Mouse (Mus musculus): Measurements from ENCODE around the gene P4ha2. TPM values are rescaled to one million over a fixed set of nuclear protein-coding genes. Genes with fewer than 3 reads are reported as not detected.
A peak's percentile ranks its signal among the peaks of the same experiment; 100 is the strongest.

Gene P4ha2
- polyA plus RNA-seq, 1 experiment from 2014 or later: 25.1 TPM

GRCm38 (mm10) chr11:54065915-54066178 is 34.0 kb upstream of the P4ha2 start:
- no peaks in the 10 kb centered on the region for H3K27me3 ChIP-seq (ENCODE audit: control insufficient read depth, insufficient read depth, low read length)
- peaks cover 3% of the 10 kb centered on the region; the same call in 1 of the 2 replicates for H3K36me3 ChIP-seq (ENCODE audit: control insufficient read depth, insufficient read depth, low read length)
- H3K9ac ChIP-seq (ENCODE audit: low read depth, low read length): no peak overlapping the region
- no peaks in the 10 kb centered on the region for H3K9me3 ChIP-seq (ENCODE audit: control insufficient read depth, low read length)
- peaks cover 39% of the 10 kb centered on the region for H3K4me1 ChIP-seq (ENCODE audit: control insufficient read depth, insufficient read depth, low read length)
- H3K27ac ChIP-seq (ENCODE audit: low read depth, low read length): no peak overlapping the region
- no peak for ATAC-seq (ENCODE audit: low FRiP score, low TSS enrichment)
- H3K4me3 ChIP-seq (ENCODE audit: low read length): no peak overlapping the region
- 84% methylated on average over 4 of the region's 4 CpGs for WGBS
- no peak overlapping the region for H3K4me2 ChIP-seq (replicated peaks; ENCODE audit: low read depth, low read length)

DNA sequence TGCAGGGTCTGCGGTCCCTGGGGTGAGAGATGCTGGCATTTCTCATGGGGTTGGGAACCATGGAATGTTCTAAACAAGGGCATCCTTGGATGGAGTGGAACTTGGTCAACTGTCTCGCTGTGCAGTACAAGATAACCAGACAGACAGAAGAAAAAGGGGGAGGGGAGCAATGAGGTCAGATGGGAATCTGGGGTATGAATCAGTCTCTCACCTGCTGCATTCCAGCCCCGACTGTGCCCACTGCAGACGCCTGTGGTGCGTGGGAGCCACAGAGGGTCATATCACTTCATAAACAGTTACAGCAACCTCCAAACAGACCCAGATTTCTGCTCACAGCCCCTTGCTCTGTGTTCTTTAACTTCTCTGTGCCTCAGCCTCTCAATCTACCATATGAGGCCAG is 33.5 kb upstream of the P4ha2 start:
- H3K27me3 ChIP-seq (ENCODE audit: control insufficient read depth, insufficient read depth, low read length): no peaks in the 10 kb centered on the region
- H3K36me3 ChIP-seq (ENCODE audit: control insufficient read depth, insufficient read depth, low read length): peaks cover 3% of the 10 kb centered on the region; the same call in 1 of the 2 replicates
- 47% methylated on average over 5 of the region's 5 CpGs for WGBS
- no peak overlapping the region for H3K9ac ChIP-seq (ENCODE audit: low read depth, low read length)
- ATAC-seq (ENCODE audit: low FRiP score, low TSS enrichment): no peak
- no peaks in the 10 kb centered on the region for H3K9me3 ChIP-seq (ENCODE audit: control insufficient read depth, low read length)
- peaks cover 36% of the 10 kb centered on the region for H3K4me1 ChIP-seq (ENCODE audit: control insufficient read depth, insufficient read depth, low read length)
- H3K4me3 ChIP-seq (ENCODE audit: low read length): no peak overlapping the region
- H3K27ac ChIP-seq (ENCODE audit: low read depth, low read length): no peak overlapping the region
- H3K4me2 ChIP-seq (replicated peaks; ENCODE audit: low read depth, low read length): no peak overlapping the region

DNA sequence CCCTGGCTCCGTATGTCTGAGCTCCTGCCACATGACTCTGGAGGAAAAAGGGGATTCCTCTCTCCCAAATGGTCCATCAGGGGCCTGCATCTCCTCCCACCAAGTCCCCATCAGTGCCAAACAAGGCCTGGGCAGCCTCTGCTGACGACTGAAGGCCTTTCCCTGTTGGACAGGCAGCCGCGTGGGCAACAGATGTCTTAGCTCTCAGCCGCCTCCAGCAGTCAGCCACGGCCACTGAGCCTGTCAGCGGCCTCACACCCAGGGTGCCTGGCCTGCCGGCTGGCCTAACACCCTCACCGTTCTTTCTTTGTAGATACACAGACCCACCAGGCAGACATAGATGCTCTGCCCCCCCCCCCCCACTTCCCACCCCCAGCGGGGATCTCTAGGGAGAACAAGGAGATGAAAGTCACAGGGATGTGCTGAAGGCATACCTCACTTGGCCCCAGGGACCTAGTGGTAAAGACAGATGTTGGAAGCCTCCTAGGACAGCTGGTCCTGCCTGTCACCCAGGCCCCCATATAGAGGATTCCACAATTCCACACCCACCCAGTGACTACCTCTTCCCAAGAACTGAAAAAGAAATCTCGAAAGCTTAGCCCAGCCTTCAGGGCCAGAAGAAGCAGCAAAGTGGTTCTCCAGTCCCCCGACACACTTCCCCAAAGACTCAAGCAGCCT is 32.4 kb upstream of the P4ha2 start:
- Histone ChIP-seq H3K4me2 (replicated peaks; ENCODE audit: low read depth, low read length) (peak overlapping the region; percentile 84), H3K36me3 (ENCODE audit: control insufficient read depth, insufficient read depth, low read length) (no peaks in the 10 kb centered on the region), H3K4me1 (ENCODE audit: control insufficient read depth, insufficient read depth, low read length) (peaks cover 33% of the 10 kb centered on the region), H3K27ac (ENCODE audit: low read depth, low read length) (peak overlapping the region; percentile 49; the same call in 1 of the 2 replicates), H3K27me3 (ENCODE audit: control insufficient read depth, insufficient read depth, low read length) (no peaks in the 10 kb centered on the region), H3K9ac (ENCODE audit: low read depth, low read length) (peak overlapping the region; percentile 60), H3K9me3 (ENCODE audit: control insufficient read depth, low read length) (no peaks in the 10 kb centered on the region), H3K4me3 (ENCODE audit: low read length) (peak overlapping the region; percentile 53; the same call in 1 of the 2 replicates)
- ATAC-seq (ENCODE audit: low FRiP score, low TSS enrichment): peak; percentile 32; the same call in 1 of the 2 replicates
- WGBS: 21% methylated on average over 12 of the region's 12 CpGs

DNA sequence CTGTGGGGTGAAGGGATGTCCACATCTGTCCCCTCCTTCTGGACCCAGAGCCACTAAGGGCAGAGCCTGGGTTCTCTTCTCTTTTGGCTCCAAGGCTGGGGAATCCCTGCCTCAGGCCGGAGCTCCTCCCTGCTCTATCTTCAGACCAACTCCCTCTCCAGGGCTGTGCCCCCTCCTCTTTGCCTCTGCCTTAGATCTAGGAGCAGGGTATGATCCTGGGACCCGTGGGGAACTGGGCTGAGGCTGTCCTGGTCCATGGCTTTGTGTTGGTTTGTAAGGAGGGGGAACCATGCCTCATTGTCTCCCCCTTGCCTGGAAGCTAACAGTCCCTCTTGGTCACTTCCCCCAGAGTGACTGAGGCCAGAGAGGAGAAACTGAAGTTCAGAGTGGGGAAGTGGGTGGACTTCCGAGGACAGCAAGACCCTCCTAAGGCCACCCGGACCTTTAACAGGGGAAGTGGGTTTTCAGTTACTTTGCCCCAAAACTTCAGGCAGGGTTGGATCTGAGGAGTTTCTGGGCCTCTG is 31.8 kb upstream of the P4ha2 start:
- Histone ChIP-seq H3K4me3 (ENCODE audit: low read length) (peak overlapping the region; percentile 53), H3K9me3 (ENCODE audit: control insufficient read depth, low read length) (no peaks in the 10 kb centered on the region), H3K36me3 (ENCODE audit: control insufficient read depth, insufficient read depth, low read length) (no peaks in the 10 kb centered on the region), H3K27me3 (ENCODE audit: control insufficient read depth, insufficient read depth, low read length) (no peaks in the 10 kb centered on the region), H3K4me1 (ENCODE audit: control insufficient read depth, insufficient read depth, low read length) (peaks cover 27% of the 10 kb centered on the region), H3K27ac (ENCODE audit: low read depth, low read length) (peak overlapping the region; percentile 49; the same call in 1 of the 2 replicates), H3K4me2 (replicated peaks; ENCODE audit: low read depth, low read length) (peak overlapping the region; percentile 84), H3K9ac (ENCODE audit: low read depth, low read length) (peak overlapping the region; percentile 60)
- 21% methylated on average over 4 of the region's 4 CpGs for WGBS
- ATAC-seq (ENCODE audit: low FRiP score, low TSS enrichment): no peak

GRCm38 (mm10) chr11:54068520-54069371 is 31.1 kb upstream of the P4ha2 start, which contains the start of gene Pdlim4:
Pdlim4 (minus strand) TSS chr11:54069014.
- peaks cover 26% of the 10 kb centered on the region for H3K4me1 ChIP-seq (ENCODE audit: control insufficient read depth, insufficient read depth, low read length)
- WGBS: 1% methylated on average over 58 of the region's 61 CpGs
- peak; percentile 65 for ATAC-seq (ENCODE audit: low FRiP score, low TSS enrichment)

DNA sequence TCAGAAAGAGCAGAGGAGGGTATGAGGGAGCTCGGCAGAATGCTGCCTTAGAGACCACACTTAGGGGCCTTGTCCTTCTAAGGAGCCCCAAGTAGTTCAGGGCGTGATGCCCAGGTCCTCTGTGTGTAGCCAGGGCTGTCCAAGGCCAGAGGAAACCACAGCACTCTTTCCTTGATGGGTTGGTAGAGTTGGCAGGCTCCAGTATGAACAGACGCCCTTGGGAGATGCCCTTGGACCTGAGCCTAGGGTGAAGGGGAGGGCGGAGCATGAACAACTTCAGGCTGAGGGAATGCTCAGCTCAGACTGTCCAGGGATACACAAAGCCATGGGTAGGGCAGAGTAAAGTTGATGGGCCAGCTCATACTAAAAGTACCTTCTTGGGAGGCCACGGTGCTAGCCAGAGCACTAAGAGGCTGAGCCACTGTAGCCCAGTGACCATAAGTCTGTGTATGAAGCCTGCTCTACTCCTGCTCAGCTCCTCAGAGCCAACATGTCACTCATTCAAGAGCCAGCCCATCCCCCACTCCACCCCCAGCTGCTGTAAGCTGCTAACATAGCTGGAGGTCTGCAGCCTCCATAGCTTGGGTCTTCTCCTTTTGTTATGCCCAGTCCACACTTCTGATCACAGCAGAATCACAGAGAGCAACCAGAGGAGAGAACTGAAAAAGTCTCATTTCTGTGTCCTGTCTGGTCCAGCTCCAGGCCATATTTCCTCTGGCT is 28.0 kb upstream of the P4ha2 start:
- H3K4me3 ChIP-seq (ENCODE audit: low read length): no peak overlapping the region
- H3K4me2 ChIP-seq (replicated peaks; ENCODE audit: low read depth, low read length): no peak overlapping the region
- H3K9me3 ChIP-seq (ENCODE audit: control insufficient read depth, low read length): no peaks in the 10 kb centered on the region
- ATAC-seq (ENCODE audit: low FRiP score, low TSS enrichment): no peak
- H3K27me3 ChIP-seq (ENCODE audit: control insufficient read depth, insufficient read depth, low read length): no peaks in the 10 kb centered on the region
- WGBS: 94% methylated on average over 5 of the region's 5 CpGs
- H3K9ac ChIP-seq (ENCODE audit: low read depth, low read length): no peak overlapping the region
- no peak overlapping the region for H3K27ac ChIP-seq (ENCODE audit: low read depth, low read length)
- peaks cover 21% of the 10 kb centered on the region for H3K4me1 ChIP-seq (ENCODE audit: control insufficient read depth, insufficient read depth, low read length)
- H3K36me3 ChIP-seq (ENCODE audit: control insufficient read depth, insufficient read depth, low read length): no peaks in the 10 kb centered on the region

More at GRCm38 (mm10) chr11:54068520-54069371, 31.1 kb upstream of the P4ha2 start, which contains the start of gene Pdlim4:
- Histone ChIP-seq H3K4me3 (ENCODE audit: low read length) (peak within 1 kb of the TSS; percentile 53), H3K36me3 (ENCODE audit: control insufficient read depth, insufficient read depth, low read length) (no peaks in the 10 kb centered on the region), H3K9ac (ENCODE audit: low read depth, low read length) (peak within 1 kb of the TSS; percentile 60), H3K9me3 (ENCODE audit: control insufficient read depth, low read length) (no peaks in the 10 kb centered on the region), H3K27me3 (ENCODE audit: control insufficient read depth, insufficient read depth, low read length) (no peaks in the 10 kb centered on the region), H3K4me2 (replicated peaks; ENCODE audit: low read depth, low read length) (peak within 1 kb of the TSS; percentile 84), H3K27ac (ENCODE audit: low read depth, low read length) (peak within 1 kb of the TSS; percentile 49)

- 37% methylated on average over 4 of the region's 4 CpGs for WGBS
- Histone ChIP-seq H3K9me3 (ENCODE audit: control insufficient read depth, low read length) (no peaks in the 10 kb centered on the region), H3K27ac (ENCODE audit: low read depth, low read length) (no peak overlapping the region), H3K27me3 (ENCODE audit: control insufficient read depth, insufficient read depth, low read length) (no peaks in the 10 kb centered on the region), H3K36me3 (ENCODE audit: control insufficient read depth, insufficient read depth, low read length) (no peaks in the 10 kb centered on the region), H3K4me1 (ENCODE audit: control insufficient read depth, insufficient read depth, low read length) (peaks cover 8% of the 10 kb centered on the region), H3K9ac (ENCODE audit: low read depth, low read length) (no peak overlapping the region), H3K4me3 (ENCODE audit: low read length) (no peak overlapping the region), H3K4me2 (replicated peaks; ENCODE audit: low read depth, low read length) (no peak overlapping the region)
- no peak for ATAC-seq (ENCODE audit: low FRiP score, low TSS enrichment)
These were observed 26.6 kb upstream of the P4ha2 start for GRCm38 (mm10) chr11:54073291-54073690.

GRCm38 (mm10) chr11:54075353-54075752 is 24.5 kb upstream of the P4ha2 start:
- no peak overlapping the region for H3K9ac ChIP-seq (ENCODE audit: low read depth, low read length)
- H3K4me2 ChIP-seq (replicated peaks; ENCODE audit: low read depth, low read length): no peak overlapping the region
- no peak overlapping the region for H3K4me3 ChIP-seq (ENCODE audit: low read length)
- no peaks in the 10 kb centered on the region for H3K36me3 ChIP-seq (ENCODE audit: control insufficient read depth, insufficient read depth, low read length)
- no peak overlapping the region for H3K27ac ChIP-seq (ENCODE audit: low read depth, low read length)
- WGBS: 45% methylated on average over 6 of the region's 6 CpGs
- no peaks in the 10 kb centered on the region for H3K9me3 ChIP-seq (ENCODE audit: control insufficient read depth, low read length)
- no peak for ATAC-seq (ENCODE audit: low FRiP score, low TSS enrichment)
- no peaks in the 10 kb centered on the region for H3K27me3 ChIP-seq (ENCODE audit: control insufficient read depth, insufficient read depth, low read length)
- 0 out of 2 replicates have a peak, but pooled peaks cover 1% of the 10 kb centered on the region for H3K4me1 ChIP-seq (ENCODE audit: control insufficient read depth, insufficient read depth, low read length)
